Mouse (Mus musculus) bone marrow, adult 2 months (tissue): Measurements from ENCODE around the gene Ubtd2.

Experiments
- CTCF ChIP-seq: fragments of 200-500 bp; IDR thresholded peaks from 2 replicates; pipeline ENCODE4 v1.5.1; 2011; ENCODE audit warnings: low read length, control low read depth; ENCODE audit not compliant: control insufficient read depth, insufficient read depth
- POLR2A ChIP-seq: fragments of 200-500 bp; IDR thresholded peaks from 2 replicates; pipeline ENCODE4 v1.6.1; 2011; ENCODE audit warnings: low read depth, mild to moderate bottlenecking, control low read depth, low read length, borderline replicate concordance; ENCODE audit not compliant: control insufficient read depth

DNA sequence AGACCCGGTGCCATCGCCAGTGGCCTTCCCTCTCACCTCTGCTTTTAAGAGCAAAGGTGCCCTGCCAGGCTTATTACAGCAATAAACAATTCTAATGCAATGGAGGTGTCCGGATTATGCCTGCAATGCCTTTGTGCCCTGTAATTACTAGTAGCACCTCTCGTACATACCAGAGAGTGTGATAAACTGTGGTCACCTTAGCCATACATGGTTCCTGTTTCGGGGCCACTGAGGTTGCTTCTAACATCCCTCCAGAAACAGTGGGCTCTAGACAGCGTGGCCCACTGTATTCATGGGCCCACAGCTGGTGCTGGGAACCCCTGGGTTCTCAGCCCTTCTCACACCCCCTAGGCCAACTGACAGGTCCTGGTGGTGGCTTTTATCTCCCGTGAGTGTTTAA lies 27.6 kb upstream of the Ubtd2 start:
- TF ChIP-seq CTCF (no peak), POLR2A (no peak)
